Mouse (Mus musculus): ENCODE measurements at regions not wholly inside any gene's neighbourhood (a gene's known extent, or its start where the extent isn't known, plus 50 kb on each side); places are given as distances from the start of the nearest gene placed in this dataset.
"Not testable (repeated sequence)": the region's sequence is repeated elsewhere in the genome, so short reads cannot be mapped to it uniquely, and the experiment has no call there.

- no peak for DNase-seq (ENCODE audit: low spot score in 2 of 2)
Measured at GRCm38 (mm10) chr7:137522450-137522849, 85.0 kb downstream of the Glrx3 start.

DNA sequence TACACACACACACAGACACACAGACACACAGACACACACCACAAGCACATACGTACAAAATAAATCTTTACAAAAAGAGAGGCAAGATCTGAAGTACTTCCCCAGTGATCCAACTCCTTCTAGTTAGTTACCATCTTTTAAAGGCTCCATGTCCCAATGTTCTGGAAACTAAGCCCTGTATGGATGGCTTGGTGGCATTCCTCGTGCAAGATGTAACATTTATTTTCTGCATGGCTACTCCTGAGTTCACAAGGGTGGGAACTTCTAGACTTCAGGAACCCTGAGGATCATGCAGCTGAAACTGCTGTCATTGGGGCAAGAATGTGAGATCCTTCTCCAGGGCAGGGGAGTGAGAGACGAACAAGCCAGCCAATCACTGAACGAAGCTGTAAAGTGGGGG lies 96.1 kb downstream of the Glrx3 start:
- no peak for DNase-seq (ENCODE audit: low spot score in 2 of 2)

- no peak for DNase-seq (ENCODE audit: low spot score in 2 of 2)
Measured at GRCm38 (mm10) chr7:137549991-137550390, 112.6 kb downstream of the Glrx3 start.

DNA sequence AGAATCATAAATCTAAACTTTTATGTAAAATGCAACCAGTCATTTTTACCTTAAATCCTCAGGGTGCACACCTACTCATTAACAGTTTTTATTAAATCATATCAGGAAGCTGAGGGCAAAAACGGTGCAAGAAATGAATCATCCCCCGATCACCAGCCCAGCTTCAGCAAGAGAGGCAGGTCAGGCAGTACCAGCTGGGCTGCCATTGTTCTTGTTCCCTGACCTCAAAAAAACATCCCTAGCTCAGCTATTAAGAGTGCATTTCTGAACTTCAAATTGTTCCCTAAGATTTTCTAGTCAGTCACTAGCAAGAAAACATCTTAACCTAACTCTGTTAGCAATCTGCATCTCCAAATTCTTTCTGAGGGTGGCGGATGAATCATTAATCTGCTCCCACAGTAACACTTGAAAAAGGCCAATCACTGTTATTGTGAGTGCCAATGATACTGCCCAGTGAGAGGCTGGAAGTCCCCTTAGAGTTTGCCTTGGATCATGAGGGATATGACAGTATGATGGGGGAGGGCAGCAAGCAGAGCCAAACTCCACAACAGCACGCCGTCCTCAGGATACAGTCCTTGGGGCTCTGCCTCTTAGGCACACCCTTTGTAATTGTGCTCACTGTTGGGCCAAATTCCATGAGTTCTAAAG lies 115.3 kb downstream of the Glrx3 start:
- DNase-seq (ENCODE audit: low spot score in 2 of 2) = no peak

DNA sequence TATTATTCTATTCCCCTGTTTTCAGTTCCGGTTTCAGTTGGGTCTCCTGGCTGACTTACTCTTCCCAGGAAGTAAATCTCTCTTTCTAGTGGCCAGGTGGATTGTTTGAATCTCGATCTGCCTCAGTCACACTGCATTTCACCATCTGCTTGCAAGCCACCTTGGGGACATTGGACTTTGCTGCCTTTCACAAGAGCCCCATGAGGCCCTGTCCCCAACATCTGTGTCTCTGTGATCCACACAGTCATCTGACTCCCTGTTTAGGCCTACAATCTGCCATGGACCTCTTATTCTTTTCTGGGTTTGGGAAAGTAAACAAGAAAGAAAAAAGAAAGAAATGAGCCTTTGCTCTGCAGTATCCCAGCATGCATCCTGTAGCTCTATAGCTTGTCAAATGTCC lies 118.1 kb downstream of the Glrx3 start:
- DNase-seq (ENCODE audit: low spot score in 2 of 2) = no peak

DNA sequence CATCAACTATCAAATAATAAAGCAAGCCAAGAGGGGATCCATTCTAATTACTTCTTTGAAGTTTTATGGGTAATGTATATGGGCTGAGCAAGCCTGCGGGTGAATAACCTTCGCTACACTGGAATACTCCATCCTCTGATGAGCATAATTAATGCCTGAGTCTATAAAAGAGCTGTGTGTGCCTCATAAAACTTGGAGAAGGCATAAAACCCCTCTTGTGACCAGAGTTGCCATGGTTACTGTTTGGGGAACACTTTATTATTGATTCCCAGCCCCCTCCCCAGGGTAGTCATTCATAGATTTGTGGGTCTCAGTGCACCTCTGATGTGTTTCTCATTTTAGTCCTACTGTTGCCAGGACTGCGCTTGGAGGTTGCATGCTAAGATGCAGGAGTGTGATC lies 120.0 kb downstream of the Glrx3 start:
- DNase-seq (ENCODE audit: low spot score in 2 of 2) = no peak

DNA sequence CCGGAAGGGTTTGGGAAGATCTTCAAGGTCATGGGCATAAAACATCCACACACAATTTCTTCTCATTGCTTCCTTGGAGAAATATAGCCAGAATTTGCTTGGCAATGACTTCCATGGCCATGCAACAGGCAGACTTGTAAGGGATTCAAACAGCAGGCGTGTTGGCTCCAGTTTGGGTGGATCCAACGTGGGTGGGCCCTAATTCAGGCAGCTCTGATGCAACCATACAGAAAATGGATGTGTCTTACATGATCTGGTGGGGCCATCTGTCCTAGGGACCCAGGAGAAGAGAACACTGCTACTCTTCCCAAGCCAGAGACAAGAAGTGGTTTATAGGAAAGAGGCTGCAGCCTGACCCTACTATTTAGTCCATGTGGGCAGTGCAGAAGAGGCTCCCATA lies 121.5 kb downstream of the Glrx3 start:
- peak in 1 of 2 experiments; percentile 14 for DNase-seq (ENCODE audit: low spot score in 2 of 2)

GRCm38 (mm10) chr7:137570199-137570598 lies 132.8 kb downstream of the Glrx3 start:
- DNase-seq (ENCODE audit: low spot score in 2 of 2) = no peak

DNA sequence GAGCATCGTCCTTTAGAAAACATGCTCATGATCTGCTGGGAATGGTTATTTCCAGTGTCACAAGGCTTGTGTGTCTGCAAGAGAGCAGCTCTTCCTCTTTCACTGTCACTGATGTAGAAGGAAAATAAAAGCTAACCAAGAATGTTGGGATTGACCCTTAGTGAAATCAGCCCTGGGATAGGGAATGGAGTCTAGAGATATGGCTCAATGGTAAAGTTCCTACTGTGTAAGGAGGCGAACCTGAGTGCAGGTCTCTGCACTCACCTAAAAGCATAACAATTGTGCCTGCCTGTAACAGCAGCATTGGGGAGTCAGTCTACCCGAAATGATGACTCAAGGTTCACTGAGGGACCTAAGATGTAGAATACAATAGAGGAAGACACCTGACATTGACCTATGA lies 138.1 kb downstream of the Glrx3 start:
- DNase-seq (ENCODE audit: low spot score in 2 of 2) = no peak

DNA sequence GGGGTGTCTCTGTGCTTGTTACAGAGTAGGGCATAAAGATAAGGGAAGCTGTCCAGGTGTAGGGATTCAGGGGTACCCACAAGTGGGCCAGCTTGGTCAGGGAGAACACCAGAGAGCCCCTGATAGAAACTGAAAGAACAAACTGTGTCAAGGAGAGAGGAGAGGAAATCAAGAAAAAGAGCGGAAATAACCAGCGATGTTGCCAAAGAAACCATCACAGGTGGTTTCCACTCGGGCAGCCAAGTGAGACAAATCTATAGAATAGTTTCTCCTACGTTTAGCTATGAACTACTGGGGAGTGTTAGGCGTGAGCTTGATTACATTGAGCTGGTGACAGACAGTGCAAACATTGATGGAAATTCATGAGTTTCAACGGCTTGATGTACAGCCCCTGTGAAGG lies 138.8 kb downstream of the Glrx3 start:
- DNase-seq (ENCODE audit: low spot score in 2 of 2) = no peak

DNA sequence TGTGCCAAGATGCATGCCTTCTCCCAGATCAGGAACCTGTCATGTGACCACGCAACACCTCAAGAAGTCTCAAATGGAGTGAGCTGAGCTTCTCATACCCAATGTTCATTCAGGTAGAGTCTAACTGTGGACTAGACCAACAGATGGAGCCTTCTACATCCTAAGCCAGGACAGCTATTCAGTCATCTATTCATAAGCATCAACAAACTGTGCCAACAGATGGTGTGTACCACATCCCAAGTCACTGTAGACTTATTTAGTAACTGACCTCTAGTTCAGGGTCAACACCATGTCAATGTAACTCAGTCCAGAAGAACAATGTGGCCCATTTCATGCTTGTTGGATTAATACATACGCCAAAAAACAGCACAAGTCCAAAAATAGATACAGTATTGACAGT lies 146.1 kb downstream of the Glrx3 start:
- DNase-seq (ENCODE audit: low spot score in 2 of 2) = no peak

DNA sequence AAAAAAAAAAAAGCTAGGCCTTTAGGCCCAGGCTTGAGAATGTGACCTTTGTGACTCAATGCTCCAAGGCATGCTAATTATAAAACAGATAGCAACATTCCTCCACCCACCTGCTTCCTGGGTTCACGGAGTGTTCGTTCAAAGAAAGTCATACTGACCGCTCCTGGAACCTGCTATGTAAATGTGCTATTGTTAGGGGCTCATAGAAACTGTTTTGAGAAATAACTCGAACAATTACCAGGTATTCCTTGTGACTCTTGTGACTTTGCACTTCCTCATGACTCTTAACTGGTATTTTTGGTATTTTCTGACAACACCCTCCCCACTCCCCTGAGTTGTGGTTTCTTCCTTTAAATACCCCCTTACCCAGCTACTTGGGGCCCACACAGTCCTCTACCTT lies 147.5 kb downstream of the Glrx3 start:
- DNase-seq (ENCODE audit: low spot score in 2 of 2) = not testable (repeated sequence)

- DNase-seq (ENCODE audit: low spot score in 2 of 2) = no peak
Measured at GRCm38 (mm10) chr7:137593570-137593969, 156.2 kb downstream of the Glrx3 start.

GRCm38 (mm10) chr7:137595567-137595966 lies 158.2 kb downstream of the Glrx3 start:
- DNase-seq (ENCODE audit: low spot score in 2 of 2) = no peak

DNA sequence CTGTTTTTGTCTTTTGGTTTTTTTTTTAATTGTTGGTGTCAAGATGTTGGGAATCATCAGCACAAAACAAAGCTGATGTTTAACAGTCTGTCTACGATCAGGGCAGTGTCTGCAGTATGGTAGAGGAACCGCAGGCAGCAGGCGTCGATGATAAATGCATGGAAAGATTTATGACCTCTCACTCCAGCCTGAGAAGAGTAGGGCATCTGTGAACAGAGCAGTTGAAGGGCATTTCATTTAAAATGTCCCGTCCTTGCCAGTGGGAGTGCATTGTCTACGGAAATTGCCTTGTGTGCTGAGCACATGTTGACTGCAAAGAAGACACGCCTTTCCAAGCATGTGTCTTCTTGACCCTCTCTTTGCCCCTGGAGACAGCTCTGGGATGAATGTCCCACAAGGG lies 158.7 kb downstream of the Glrx3 start:
- no peak for DNase-seq (ENCODE audit: low spot score in 2 of 2)

GRCm38 (mm10) chr7:137603039-137603438 lies 165.6 kb downstream of the Glrx3 start:
- peak; percentile 39 to 53 for DNase-seq (ENCODE audit: low spot score in 2 of 2)

DNA sequence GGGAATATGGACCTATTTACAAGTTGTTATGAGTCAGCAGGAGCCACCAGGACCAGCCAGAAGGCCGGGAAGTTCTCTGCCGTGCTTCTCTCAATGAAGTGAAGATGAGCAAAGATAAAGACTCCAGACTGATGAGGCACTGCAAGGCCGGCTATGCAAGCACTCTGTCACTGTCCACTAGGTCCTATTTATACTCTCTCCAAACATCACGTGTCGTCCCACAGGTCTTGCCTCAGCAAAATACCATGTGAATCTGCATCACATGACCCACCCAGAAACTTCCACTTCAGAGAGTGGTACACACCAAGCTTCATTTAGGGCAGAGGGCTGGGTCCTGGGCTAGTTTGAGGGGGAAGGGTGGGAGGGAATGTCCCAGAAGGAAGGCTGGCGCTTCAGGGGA lies 172.3 kb downstream of the Glrx3 start:
- no peak for DNase-seq (ENCODE audit: low spot score in 2 of 2)

DNA sequence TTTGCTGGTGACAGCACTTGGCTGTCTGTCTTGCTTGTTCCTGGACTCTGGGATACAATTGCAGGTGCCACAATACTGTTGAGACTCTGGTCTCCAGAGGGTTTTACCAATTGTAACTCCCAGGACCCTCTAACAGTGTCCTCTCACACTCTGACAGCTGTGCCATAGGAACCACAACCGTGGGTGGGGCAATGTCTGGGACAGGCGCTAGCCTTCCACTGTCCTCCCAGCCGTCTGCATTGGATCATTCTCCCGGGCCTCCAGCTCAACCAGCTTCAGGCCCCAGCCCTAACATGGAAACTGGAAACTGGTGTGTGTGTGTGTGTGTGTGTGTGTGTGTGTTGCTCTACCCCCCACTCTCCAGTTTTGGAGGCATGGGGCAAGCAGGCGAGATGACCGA lies 173.9 kb downstream of the Glrx3 start:
- DNase-seq (ENCODE audit: low spot score in 2 of 2) = no peak

GRCm38 (mm10) chr7:137611891-137612522 lies 174.6 kb downstream of the Glrx3 start:
- DNase-seq (ENCODE audit: low spot score in 2 of 2) = no peak

- DNase-seq (ENCODE audit: low spot score in 2 of 2) = no peak
Measured at GRCm38 (mm10) chr7:137618406-137619133, 181.2 kb downstream of the Glrx3 start.

GRCm38 (mm10) chr7:137619286-137619789 lies 181.9 kb downstream of the Glrx3 start:
- DNase-seq (ENCODE audit: low spot score in 2 of 2) = no peak

GRCm38 (mm10) chr7:137628266-137628665 lies 190.9 kb downstream of the Glrx3 start:
- no peak for DNase-seq (ENCODE audit: low spot score in 2 of 2)

- no peak for DNase-seq (ENCODE audit: low spot score in 2 of 2)
Measured at GRCm38 (mm10) chr7:137629540-137629939, 192.1 kb downstream of the Glrx3 start.

Measured in urinary bladder, adult 18-20 months (tissue).